Mouse (Mus musculus): ENCODE results near the gene Tbc1d17. TPM values are rescaled to one million over a fixed set of nuclear protein-coding genes. Genes with fewer than 3 reads are reported as not detected.

The Tbc1d17 gene
- polyA plus RNA-seq, 1 experiment from 2014 or later, result 69.3 TPM

DNA sequence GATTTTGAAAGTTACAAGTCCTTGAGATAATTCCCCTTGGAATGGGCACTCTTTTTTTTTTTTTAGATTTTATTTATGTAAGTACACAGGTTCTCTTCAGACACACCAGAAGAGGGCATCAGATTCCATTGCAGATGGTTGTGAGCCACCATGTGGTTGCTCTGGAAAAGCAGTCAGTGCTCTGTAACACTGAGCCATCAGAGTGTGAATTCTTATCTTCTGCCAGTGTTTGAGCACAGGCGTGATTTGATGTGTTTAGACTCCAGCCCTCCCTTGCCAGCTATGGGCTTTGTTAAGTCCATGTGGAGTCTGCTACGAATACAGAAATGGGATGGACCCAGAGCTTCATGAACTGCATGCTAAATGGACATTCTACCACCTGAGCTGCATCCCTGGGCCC is 30.7 kb downstream of the Tbc1d17 start:
- 59% methylated on average over 2 of the region's 2 CpGs for WGBS
- DNase-seq (ENCODE audit: low spot score), result no peak
- ATAC-seq (ENCODE audit: insufficient read depth, low FRiP score, low TSS enrichment), result no peak
- H3K36me3 ChIP-seq (ENCODE audit: control insufficient read depth, insufficient read depth, low read length), result no peaks in the 10 kb centered on the region
- no peaks in the 10 kb centered on the region for H3K27me3 ChIP-seq (ENCODE audit: control insufficient read depth, insufficient read depth, low read length)
- H3K4me1 ChIP-seq (ENCODE audit: control insufficient read depth, insufficient read depth, low read length), result peaks cover 22% of the 10 kb centered on the region
- H3K27ac ChIP-seq (ENCODE audit: low read depth, low read length), result no peak overlapping the region
- H3K9me3 ChIP-seq (ENCODE audit: control insufficient read depth, low read length), result no peaks in the 10 kb centered on the region
- peak overlapping the region; percentile 85 for H3K4me3 ChIP-seq (ENCODE audit: low read depth, low read length)
- peak overlapping the region; percentile 89 for H3K4me2 ChIP-seq (ENCODE audit: low read depth)
- H3K9ac ChIP-seq (ENCODE audit: low read length), result no peak overlapping the region

DNA sequence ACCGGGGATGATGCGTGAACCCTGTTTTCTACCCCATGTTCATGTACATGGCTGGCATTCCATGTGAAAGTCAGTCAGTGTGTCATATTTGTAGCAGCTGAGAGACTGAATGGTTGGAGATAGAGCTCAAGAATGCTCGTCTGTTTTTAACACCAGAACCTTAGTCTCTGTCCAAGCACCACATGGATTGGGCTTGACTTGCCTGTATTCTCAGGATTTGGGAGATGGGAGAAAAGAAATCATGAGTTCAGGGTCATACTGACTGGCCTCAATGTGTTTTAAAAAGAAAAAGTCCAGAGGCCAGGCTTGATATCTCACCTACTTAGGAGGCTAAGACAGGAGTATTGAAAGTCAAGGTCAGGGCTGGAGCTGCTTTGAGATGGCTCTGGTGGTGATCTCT is 31.4 kb downstream of the Tbc1d17 start:
- no peak for DNase-seq (ENCODE audit: low spot score)
- Histone ChIP-seq H3K4me2 (ENCODE audit: low read depth) (peak overlapping the region; percentile 89), H3K9ac (ENCODE audit: low read length) (peak overlapping the region; percentile 96), H3K27ac (ENCODE audit: low read depth, low read length) (no peak overlapping the region), H3K4me3 (ENCODE audit: low read depth, low read length) (peak overlapping the region; percentile 85), H3K4me1 (ENCODE audit: control insufficient read depth, insufficient read depth, low read length) (peaks cover 22% of the 10 kb centered on the region), H3K27me3 (ENCODE audit: control insufficient read depth, insufficient read depth, low read length) (no peaks in the 10 kb centered on the region), H3K9me3 (ENCODE audit: control insufficient read depth, low read length) (no peaks in the 10 kb centered on the region), H3K36me3 (ENCODE audit: control insufficient read depth, insufficient read depth, low read length) (no peaks in the 10 kb centered on the region)
- 31% methylated on average over 3 of the region's 3 CpGs for WGBS
- no peak for ATAC-seq (ENCODE audit: insufficient read depth, low FRiP score, low TSS enrichment)

- peak; percentile 77 for DNase-seq (ENCODE audit: low spot score)
- peak within 1 kb of the TSS; percentile 89 for H3K4me2 ChIP-seq (ENCODE audit: low read depth)
- H3K9ac ChIP-seq (ENCODE audit: low read length), result peak within 1 kb of the TSS; percentile 96
- H3K4me1 ChIP-seq (ENCODE audit: control insufficient read depth, insufficient read depth, low read length), result peaks cover 22% of the 10 kb centered on the region
- under 1% methylated on average over 48 of the region's 57 CpGs for WGBS
- H3K4me3 ChIP-seq (ENCODE audit: low read depth, low read length), result peak within 1 kb of the TSS; percentile 85
- peak within 1 kb of the TSS; percentile 95 for H3K27ac ChIP-seq (ENCODE audit: low read depth, low read length)
- 0 out of 2 replicates have a peak, but pooled peaks cover 3% of the 10 kb centered on the region for H3K36me3 ChIP-seq (ENCODE audit: control insufficient read depth, insufficient read depth, low read length)
- ATAC-seq (ENCODE audit: insufficient read depth, low FRiP score, low TSS enrichment), result peak; percentile 42
- no peaks in the 10 kb centered on the region for H3K9me3 ChIP-seq (ENCODE audit: control insufficient read depth, low read length)
- H3K27me3 ChIP-seq (ENCODE audit: control insufficient read depth, insufficient read depth, low read length), result no peaks in the 10 kb centered on the region
Observed at GRCm38 (mm10) chr7:44816470-44817021, 32.3 kb downstream of the Tbc1d17 start, which contains the start of gene Atf5. Gene Atf5 (minus strand): TSS chr7:44816658.

DNA sequence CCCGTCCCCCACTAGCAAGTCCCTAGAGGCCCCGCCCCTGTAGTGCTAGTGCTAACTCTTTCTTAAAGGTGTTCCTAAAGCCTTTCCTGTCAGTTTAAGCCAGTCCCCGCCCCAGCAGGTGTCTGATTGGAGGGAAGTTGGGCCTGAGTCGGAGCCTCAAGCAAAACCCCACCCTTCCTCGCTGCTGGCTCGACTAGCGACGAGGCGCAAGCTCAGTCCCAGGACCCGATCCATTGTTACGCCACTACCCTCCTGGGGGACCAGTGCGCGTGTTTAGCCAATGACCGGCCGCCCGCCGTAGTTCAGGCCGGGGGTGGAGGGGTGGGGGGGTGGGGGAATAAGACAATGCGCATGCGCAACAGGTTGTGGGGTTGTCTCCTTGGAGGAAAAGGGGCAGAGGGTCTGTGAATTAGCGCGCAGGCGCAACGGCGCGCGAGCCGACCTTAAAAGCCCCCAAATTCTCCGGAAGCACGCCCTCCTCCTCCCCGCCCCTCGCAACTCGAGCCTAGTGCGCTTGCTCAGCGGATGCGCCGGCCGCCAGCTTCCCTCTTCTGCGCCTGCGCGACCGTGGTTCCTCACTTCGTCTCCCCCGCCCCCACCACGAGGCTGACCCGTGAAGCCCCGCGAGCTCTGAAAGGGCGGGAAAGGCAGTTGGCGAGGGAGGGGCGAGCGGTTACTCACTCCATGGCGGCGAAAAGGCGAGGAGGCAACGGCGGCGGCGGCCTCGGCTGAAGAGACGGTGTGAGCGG is 33.0 kb downstream of the Tbc1d17 start, which contains the start of the genes Nup62 and Il4i1:
Nup62 (plus strand) TSS at position 368 of the 749 bp plus-strand sequence.
Il4i1 (plus strand) TSS at position 667 of the 749 bp plus-strand sequence.
- Histone ChIP-seq H3K36me3 (ENCODE audit: control insufficient read depth, insufficient read depth, low read length) (0 out of 2 replicates have a peak, but pooled peaks cover 3% of the 10 kb centered on the region), H3K9ac (ENCODE audit: low read length) (peak within 1 kb of the TSS; percentile 96), H3K4me3 (ENCODE audit: low read depth, low read length) (peak within 1 kb of the TSS; percentile 85), H3K27me3 (ENCODE audit: control insufficient read depth, insufficient read depth, low read length) (no peaks in the 10 kb centered on the region), H3K4me2 (ENCODE audit: low read depth) (peak within 1 kb of the TSS; percentile 89), H3K9me3 (ENCODE audit: control insufficient read depth, low read length) (no peaks in the 10 kb centered on the region), H3K4me1 (ENCODE audit: control insufficient read depth, insufficient read depth, low read length) (peaks cover 22% of the 10 kb centered on the region), H3K27ac (ENCODE audit: low read depth, low read length) (peak within 1 kb of the TSS; percentile 95)
- ATAC-seq (ENCODE audit: insufficient read depth, low FRiP score, low TSS enrichment) (peak; percentile 93), DNase-seq (ENCODE audit: low spot score) (peak; percentile 100)
- under 1% methylated on average over 45 of the region's 62 CpGs for WGBS

DNA sequence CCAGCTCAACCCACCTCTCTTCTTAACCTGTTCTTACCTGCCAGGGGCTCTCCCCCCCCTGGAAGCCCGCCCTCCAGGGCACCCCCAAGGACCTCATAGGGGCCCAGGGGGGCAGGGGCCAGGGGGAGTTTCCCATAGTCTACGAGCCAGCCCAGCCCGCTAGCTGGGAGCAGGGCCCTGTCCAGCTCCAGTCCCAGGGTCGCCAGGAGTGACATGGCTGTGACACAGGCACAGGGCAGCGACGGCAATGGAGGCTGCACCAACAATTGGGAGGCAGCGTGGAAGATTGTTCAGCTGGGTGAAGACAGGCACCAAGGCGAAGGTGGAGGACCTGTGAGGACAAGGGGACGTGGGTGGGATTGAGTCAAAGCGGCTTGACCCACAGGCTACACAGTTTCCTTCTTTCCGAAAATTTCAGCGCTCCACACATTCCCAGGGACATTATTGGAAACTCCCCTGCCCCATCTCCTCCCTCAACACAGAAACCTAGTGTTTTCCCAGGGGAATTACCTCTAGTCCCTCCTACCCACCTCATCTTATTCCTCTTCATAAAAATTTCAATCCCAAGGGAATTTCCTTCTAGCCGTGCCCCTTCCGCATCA is 33.8 kb downstream of the Tbc1d17 start:
- H3K27ac ChIP-seq (ENCODE audit: low read depth, low read length), result peak overlapping the region; percentile 95; the same call in 1 of the 2 replicates
- H3K4me1 ChIP-seq (ENCODE audit: control insufficient read depth, insufficient read depth, low read length), result peaks cover 22% of the 10 kb centered on the region
- no peaks in the 10 kb centered on the region for H3K27me3 ChIP-seq (ENCODE audit: control insufficient read depth, insufficient read depth, low read length)
- peak overlapping the region; percentile 61 for H3K4me2 ChIP-seq (ENCODE audit: low read depth)
- H3K36me3 ChIP-seq (ENCODE audit: control insufficient read depth, insufficient read depth, low read length), result 0 out of 2 replicates have a peak, but pooled peaks cover 3% of the 10 kb centered on the region
- peak overlapping the region; percentile 52 for H3K9ac ChIP-seq (ENCODE audit: low read length)
- H3K9me3 ChIP-seq (ENCODE audit: control insufficient read depth, low read length), result no peaks in the 10 kb centered on the region
- DNase-seq (ENCODE audit: low spot score) (no peak), ATAC-seq (ENCODE audit: insufficient read depth, low FRiP score, low TSS enrichment) (peak; percentile 6; the same call in 1 of the 2 replicates)
- peak overlapping the region; percentile 85 for H3K4me3 ChIP-seq (ENCODE audit: low read depth, low read length)
- WGBS, result 27% methylated on average over 14 of the region's 14 CpGs

- H3K4me3 ChIP-seq (ENCODE audit: low read depth, low read length), result no peak overlapping the region
- no peak for DNase-seq (ENCODE audit: low spot score)
Observed at GRCm38 (mm10) chr7:44814423-44814822, 34.5 kb downstream of the Tbc1d17 start.

DNA sequence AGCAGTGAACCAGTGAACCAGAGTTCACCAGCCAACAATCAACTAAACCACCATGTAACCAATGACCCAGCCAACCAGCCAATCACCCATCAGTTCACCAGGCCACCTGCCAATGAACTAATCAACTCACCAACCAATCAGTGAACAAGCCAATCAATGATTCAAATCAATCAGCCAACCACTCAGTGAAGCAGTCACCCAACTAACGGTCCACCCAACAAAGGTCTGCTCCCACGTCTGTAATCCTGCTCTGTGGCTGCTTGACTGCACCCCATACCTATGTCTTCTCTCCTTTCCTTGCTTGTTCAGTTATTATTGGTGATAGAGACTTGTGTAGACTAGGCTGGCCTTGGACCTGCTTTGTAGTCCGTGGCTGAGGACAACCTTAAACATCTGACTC is 34.9 kb downstream of the Tbc1d17 start:
- no peak overlapping the region for H3K4me2 ChIP-seq (ENCODE audit: low read depth)
- H3K9me3 ChIP-seq (ENCODE audit: control insufficient read depth, low read length), result no peaks in the 10 kb centered on the region
- H3K27me3 ChIP-seq (ENCODE audit: control insufficient read depth, insufficient read depth, low read length), result no peaks in the 10 kb centered on the region
- no peak overlapping the region for H3K27ac ChIP-seq (ENCODE audit: low read depth, low read length)
- 88% methylated on average over 3 of the region's 3 CpGs for WGBS
- ATAC-seq (ENCODE audit: insufficient read depth, low FRiP score, low TSS enrichment) (no peak), DNase-seq (ENCODE audit: low spot score) (no peak)
- peaks cover 20% of the 10 kb centered on the region for H3K4me1 ChIP-seq (ENCODE audit: control insufficient read depth, insufficient read depth, low read length)
- H3K4me3 ChIP-seq (ENCODE audit: low read depth, low read length), result no peak overlapping the region
- H3K36me3 ChIP-seq (ENCODE audit: control insufficient read depth, insufficient read depth, low read length), result 0 out of 2 replicates have a peak, but pooled peaks cover 3% of the 10 kb centered on the region
- no peak overlapping the region for H3K9ac ChIP-seq (ENCODE audit: low read length)

More at GRCm38 (mm10) chr7:44814423-44814822, 34.5 kb downstream of the Tbc1d17 start:
- Histone ChIP-seq H3K9me3 (ENCODE audit: control insufficient read depth, low read length) (no peaks in the 10 kb centered on the region), H3K36me3 (ENCODE audit: control insufficient read depth, insufficient read depth, low read length) (0 out of 2 replicates have a peak, but pooled peaks cover 3% of the 10 kb centered on the region), H3K4me2 (ENCODE audit: low read depth) (no peak overlapping the region), H3K4me1 (ENCODE audit: control insufficient read depth, insufficient read depth, low read length) (peaks cover 22% of the 10 kb centered on the region), H3K27me3 (ENCODE audit: control insufficient read depth, insufficient read depth, low read length) (no peaks in the 10 kb centered on the region), H3K9ac (ENCODE audit: low read length) (no peak overlapping the region), H3K27ac (ENCODE audit: low read depth, low read length) (no peak overlapping the region)
- ATAC-seq (ENCODE audit: insufficient read depth, low FRiP score, low TSS enrichment), result no peak
- WGBS, result 87% methylated on average over 4 of the region's 4 CpGs

- H3K9ac ChIP-seq (ENCODE audit: low read length), result no peak overlapping the region
- H3K4me1 ChIP-seq (ENCODE audit: control insufficient read depth, insufficient read depth, low read length), result peaks cover 11% of the 10 kb centered on the region
- DNase-seq (ENCODE audit: low spot score), result no peak
- H3K27me3 ChIP-seq (ENCODE audit: control insufficient read depth, insufficient read depth, low read length), result no peaks in the 10 kb centered on the region
- ATAC-seq (ENCODE audit: insufficient read depth, low FRiP score, low TSS enrichment), result no peak
- no peaks in the 10 kb centered on the region for H3K9me3 ChIP-seq (ENCODE audit: control insufficient read depth, low read length)
- H3K27ac ChIP-seq (ENCODE audit: low read depth, low read length), result no peak overlapping the region
- no peak overlapping the region for H3K4me2 ChIP-seq (ENCODE audit: low read depth)
- H3K36me3 ChIP-seq (ENCODE audit: control insufficient read depth, insufficient read depth, low read length), result 0 out of 2 replicates have a peak, but pooled peaks cover 3% of the 10 kb centered on the region
- 91% methylated on average over 20 of the region's 20 CpGs for WGBS
- H3K4me3 ChIP-seq (ENCODE audit: low read depth, low read length), result no peak overlapping the region
Observed at GRCm38 (mm10) chr7:44812651-44813325, 36.1 kb downstream of the Tbc1d17 start.
